Mouse (Mus musculus): Measurements from ENCODE around the gene Polr3f. TPM values are rescaled to one million over a fixed set of nuclear protein-coding genes. Genes with fewer than 3 reads are reported as not detected.

Polr3f gene
- total and polyA plus RNA-seq, 2 experiments = 5.1 to 8.9 TPM

DNA sequence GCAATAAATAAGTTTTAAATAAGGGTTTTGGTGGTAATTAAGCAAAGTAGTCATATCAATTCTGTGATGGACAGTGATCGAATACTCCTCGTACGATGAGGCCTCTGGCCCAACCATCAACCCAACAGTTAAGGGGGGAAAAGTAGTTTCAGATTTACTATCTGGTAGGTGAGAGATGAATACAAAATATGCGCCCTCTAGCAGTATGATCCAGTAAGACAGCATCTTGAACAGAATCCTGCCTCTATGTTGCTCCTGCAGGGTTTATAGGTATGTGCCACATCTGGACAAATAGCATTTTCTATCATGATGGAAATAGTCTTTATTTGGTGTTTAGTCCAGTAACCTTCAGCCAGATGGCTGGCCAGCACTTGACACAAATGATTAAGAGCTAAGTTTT, 13.7 kb downstream of the Polr3f start:
- TF ChIP-seq POLR2A (IDR thresholded peaks at IDR 0.05; ENCODE audit: extremely low read depth, insufficient read depth, low read length) (no peak), CTCF (IDR thresholded peaks at IDR 0.05; ENCODE audit: low read depth, low read length) (no peak)
- Histone ChIP-seq H3K4me3 (ENCODE audit: insufficient read depth, low read depth, low read length) (no peak overlapping the region), H3K4me1 (ENCODE audit: control insufficient read depth, insufficient read depth, low read length) (peaks cover 6% of the 10 kb centered on the region), H3K27me3 (ENCODE audit: control insufficient read depth, insufficient read depth, low read length) (no peaks in the 10 kb centered on the region), H3K36me3 (ENCODE audit: control insufficient read depth, insufficient read depth, low read length) (peaks cover 55% of the 10 kb centered on the region), H3K27ac (replicated peaks; ENCODE audit: insufficient read depth, low read depth, low read length) (no peak overlapping the region), H3K9ac (ENCODE audit: low read depth, low read length) (no peak overlapping the region), H3K79me2 (ENCODE audit: control insufficient read depth, insufficient read depth, low read length) (no peaks in the 10 kb centered on the region)
- no peak for DNase-seq (ENCODE audit: extremely low read depth, low read depth, low spot score)
- WGBS = 90% methylated on average over 4 of the region's 4 CpGs

DNA sequence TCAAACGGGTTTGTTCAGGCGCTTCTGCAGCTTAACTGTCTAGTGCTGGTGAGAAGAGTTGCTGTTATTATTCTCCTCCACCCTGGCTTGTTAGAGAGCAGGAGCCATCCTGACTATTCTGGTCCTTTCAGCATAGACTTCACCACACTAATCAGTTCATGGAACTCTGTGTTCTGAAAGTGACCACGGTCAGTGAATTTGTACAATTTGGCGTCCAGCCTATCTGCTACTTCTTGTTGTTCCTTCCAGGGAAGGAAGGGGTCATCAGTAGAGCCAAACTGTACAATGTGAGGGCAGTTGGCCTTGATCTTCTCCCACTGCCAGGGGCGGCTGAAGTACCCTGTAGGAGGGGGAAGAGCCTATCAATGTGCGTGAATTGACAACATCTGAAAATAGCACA, 16.2 kb downstream of the Polr3f start:
- Histone ChIP-seq H3K4me3 (ENCODE audit: insufficient read depth, low read depth, low read length) (no peak overlapping the region), H3K27me3 (ENCODE audit: control insufficient read depth, insufficient read depth, low read length) (no peaks in the 10 kb centered on the region), H3K4me1 (ENCODE audit: control insufficient read depth, insufficient read depth, low read length) (peaks cover 6% of the 10 kb centered on the region), H3K9ac (ENCODE audit: low read depth, low read length) (peak overlapping the region; percentile 35; the same call in 1 of the 2 replicates), H3K36me3 (ENCODE audit: control insufficient read depth, insufficient read depth, low read length) (peaks cover 42% of the 10 kb centered on the region), H3K79me2 (ENCODE audit: control insufficient read depth, insufficient read depth, low read length) (no peaks in the 10 kb centered on the region), H3K27ac (replicated peaks; ENCODE audit: insufficient read depth, low read depth, low read length) (peak overlapping the region; percentile 69; the same call in 1 of the 2 replicates)
- peak; percentile 25 for DNase-seq (ENCODE audit: extremely low read depth, low read depth, low spot score)
- no peak for TF ChIP-seq POLR2A (IDR thresholded peaks at IDR 0.05; ENCODE audit: extremely low read depth, insufficient read depth, low read length)
- TF ChIP-seq CTCF (IDR thresholded peaks at IDR 0.05; ENCODE audit: low read depth, low read length) = no peak
- 71% methylated on average over 6 of the region's 6 CpGs for WGBS

DNA sequence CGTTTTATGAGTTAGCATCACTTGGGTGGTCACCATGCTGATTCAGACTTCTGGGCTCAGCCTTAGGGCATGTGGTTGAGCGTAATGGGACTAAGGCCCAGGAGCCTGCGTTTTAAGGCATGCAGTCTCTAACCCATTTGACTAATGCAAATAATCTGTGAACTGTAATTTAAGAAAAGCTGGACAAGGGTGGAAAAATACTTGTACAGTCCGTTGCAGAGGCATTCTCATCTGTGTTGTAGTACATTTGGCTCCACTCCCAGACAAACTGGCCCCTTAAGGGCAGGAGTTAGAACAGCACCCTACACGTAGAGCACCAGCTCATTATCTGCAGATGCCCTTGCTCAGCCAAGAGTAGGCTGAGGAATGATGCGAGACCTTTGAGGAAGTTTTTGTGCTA, 17.1 kb downstream of the Polr3f start:
- Histone ChIP-seq H3K4me1 (ENCODE audit: control insufficient read depth, insufficient read depth, low read length) (peaks cover 6% of the 10 kb centered on the region), H3K27me3 (ENCODE audit: control insufficient read depth, insufficient read depth, low read length) (no peaks in the 10 kb centered on the region), H3K4me3 (ENCODE audit: insufficient read depth, low read depth, low read length) (no peak overlapping the region), H3K9ac (ENCODE audit: low read depth, low read length) (no peak overlapping the region), H3K36me3 (ENCODE audit: control insufficient read depth, insufficient read depth, low read length) (peaks cover 36% of the 10 kb centered on the region), H3K27ac (replicated peaks; ENCODE audit: insufficient read depth, low read depth, low read length) (no peak overlapping the region), H3K79me2 (ENCODE audit: control insufficient read depth, insufficient read depth, low read length) (no peaks in the 10 kb centered on the region)
- no peak for DNase-seq (ENCODE audit: extremely low read depth, low read depth, low spot score)
- TF ChIP-seq POLR2A (IDR thresholded peaks at IDR 0.05; ENCODE audit: extremely low read depth, insufficient read depth, low read length) = no peak
- TF ChIP-seq CTCF (IDR thresholded peaks at IDR 0.05; ENCODE audit: low read depth, low read length) = no peak
- WGBS = 61% methylated on average over 6 of the region's 6 CpGs

DNA sequence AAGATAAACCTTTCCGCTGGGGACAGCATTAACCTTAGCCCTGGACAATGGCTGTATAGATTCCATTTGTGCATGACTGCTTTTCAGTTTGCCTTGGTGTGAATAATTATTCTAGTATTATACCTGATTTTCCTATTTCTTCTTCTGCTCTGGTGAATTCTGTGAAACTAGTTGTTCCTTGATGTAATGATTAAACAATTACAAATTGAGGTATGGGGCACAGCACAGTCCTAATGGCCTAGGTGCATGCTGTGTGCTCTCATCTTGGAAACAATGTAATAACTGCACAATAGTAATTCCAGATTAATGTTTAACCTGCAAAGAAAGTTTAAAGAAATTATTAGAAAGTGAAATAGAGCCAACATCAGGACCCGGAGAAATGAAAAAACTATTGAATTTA, 17.5 kb downstream of the Polr3f start:
- Histone ChIP-seq H3K9ac (ENCODE audit: low read depth, low read length) (no peak overlapping the region), H3K27ac (replicated peaks; ENCODE audit: insufficient read depth, low read depth, low read length) (no peak overlapping the region), H3K4me1 (ENCODE audit: control insufficient read depth, insufficient read depth, low read length) (peaks cover 7% of the 10 kb centered on the region), H3K79me2 (ENCODE audit: control insufficient read depth, insufficient read depth, low read length) (no peaks in the 10 kb centered on the region), H3K36me3 (ENCODE audit: control insufficient read depth, insufficient read depth, low read length) (peaks cover 32% of the 10 kb centered on the region), H3K27me3 (ENCODE audit: control insufficient read depth, insufficient read depth, low read length) (no peaks in the 10 kb centered on the region), H3K4me3 (ENCODE audit: insufficient read depth, low read depth, low read length) (no peak overlapping the region)
- DNase-seq (ENCODE audit: extremely low read depth, low read depth, low spot score) = no peak
- 56% methylated on average over 2 of the region's 2 CpGs for WGBS
- TF ChIP-seq CTCF (IDR thresholded peaks at IDR 0.05; ENCODE audit: low read depth, low read length) = no peak
- TF ChIP-seq POLR2A (IDR thresholded peaks at IDR 0.05; ENCODE audit: extremely low read depth, insufficient read depth, low read length) = no peak

DNA sequence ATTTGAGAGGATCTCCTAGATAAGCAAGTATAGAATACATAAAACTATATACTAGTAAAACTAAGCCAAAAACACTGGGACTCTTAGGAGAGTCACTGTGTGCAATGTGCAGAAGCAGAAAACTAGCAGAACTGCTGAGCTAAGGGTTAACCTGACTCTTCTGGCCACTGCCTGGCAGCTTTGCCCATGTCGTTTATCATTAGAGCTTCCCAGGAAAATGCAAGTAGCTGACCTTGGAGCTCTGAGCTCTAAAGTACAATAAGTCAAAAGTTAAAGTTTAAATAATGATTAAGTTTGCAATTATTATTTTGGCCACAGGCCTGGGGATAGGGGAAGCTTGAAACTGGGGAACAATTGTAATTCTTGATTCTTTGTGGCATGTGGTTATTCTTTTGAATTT, 18.0 kb downstream of the Polr3f start:
- Histone ChIP-seq H3K4me1 (ENCODE audit: control insufficient read depth, insufficient read depth, low read length) (peaks cover 7% of the 10 kb centered on the region), H3K9ac (ENCODE audit: low read depth, low read length) (no peak overlapping the region), H3K27ac (replicated peaks; ENCODE audit: insufficient read depth, low read depth, low read length) (no peak overlapping the region), H3K4me3 (ENCODE audit: insufficient read depth, low read depth, low read length) (no peak overlapping the region), H3K36me3 (ENCODE audit: control insufficient read depth, insufficient read depth, low read length) (peaks cover 28% of the 10 kb centered on the region), H3K79me2 (ENCODE audit: control insufficient read depth, insufficient read depth, low read length) (no peaks in the 10 kb centered on the region), H3K27me3 (ENCODE audit: control insufficient read depth, insufficient read depth, low read length) (no peaks in the 10 kb centered on the region)
- peak; percentile 75 for DNase-seq (ENCODE audit: extremely low read depth, low read depth, low spot score)
- WGBS = 3% methylated on average over 1 of the region's 1 CpGs
- TF ChIP-seq POLR2A (IDR thresholded peaks at IDR 0.05; ENCODE audit: extremely low read depth, insufficient read depth, low read length) = no peak
- no peak for TF ChIP-seq CTCF (IDR thresholded peaks at IDR 0.05; ENCODE audit: low read depth, low read length)

DNA sequence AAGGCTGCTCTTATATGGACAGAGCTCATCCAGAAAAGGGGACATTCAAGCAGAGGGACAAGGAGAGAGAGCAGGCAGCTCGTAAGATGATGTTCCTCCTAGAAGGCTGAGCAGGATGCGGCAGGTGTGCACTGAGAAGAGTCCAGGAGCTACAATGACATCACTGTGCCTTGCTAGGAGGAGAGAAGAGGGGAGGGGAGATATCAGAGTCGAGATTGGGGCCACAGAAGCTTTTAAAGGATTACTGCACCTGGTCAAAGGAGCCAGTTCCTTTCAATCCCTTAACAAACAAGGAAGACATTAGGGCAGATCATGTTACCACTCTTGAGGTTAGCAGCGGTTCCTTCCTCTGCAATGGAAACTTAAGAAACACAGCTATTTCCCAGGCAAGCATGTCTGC, 20.0 kb downstream of the Polr3f start:
- WGBS = 80% methylated on average over 4 of the region's 4 CpGs
- no peak for DNase-seq (ENCODE audit: extremely low read depth, low read depth, low spot score)
- H3K4me3 ChIP-seq (ENCODE audit: insufficient read depth, low read depth, low read length) = no peak overlapping the region
- H3K79me2 ChIP-seq (ENCODE audit: control insufficient read depth, insufficient read depth, low read length) = no peaks in the 10 kb centered on the region
- no peaks in the 10 kb centered on the region for H3K27me3 ChIP-seq (ENCODE audit: control insufficient read depth, insufficient read depth, low read length)
- H3K9ac ChIP-seq (ENCODE audit: low read depth, low read length) = no peak overlapping the region
- H3K4me1 ChIP-seq (ENCODE audit: control insufficient read depth, insufficient read depth, low read length) = peaks cover 7% of the 10 kb centered on the region
- TF ChIP-seq POLR2A (IDR thresholded peaks at IDR 0.05; ENCODE audit: extremely low read depth, insufficient read depth, low read length) = no peak
- TF ChIP-seq CTCF (IDR thresholded peaks at IDR 0.05; ENCODE audit: low read depth, low read length) = no peak
- no peak overlapping the region for H3K27ac ChIP-seq (replicated peaks; ENCODE audit: insufficient read depth, low read depth, low read length)
- peaks cover 17% of the 10 kb centered on the region for H3K36me3 ChIP-seq (ENCODE audit: control insufficient read depth, insufficient read depth, low read length)

Data from liver, adult 2 months (tissue).